Mouse (Mus musculus) CH12.LX (cell line): ENCODE data around the gene Phtf2. TPM values are rescaled to one million over a fixed set of nuclear protein-coding genes. Genes with fewer than 3 reads are reported as not detected.

Experiments
- DNase-seq: peaks from one replicate; pipeline ENCODE4 v3.0.0-alpha.2; 2013; ENCODE audit errors: extremely low read depth
- H3K27ac ChIP-seq: 2 replicates; pipeline ENCODE4 v1.5.1; 2012; ENCODE audit warnings: low read depth, mild to moderate bottlenecking, control low read depth, moderate library complexity; ENCODE audit not compliant: insufficient read depth
- H3K27me3 ChIP-seq: replicated peaks from 2 replicates; pipeline ENCODE3; 2012; ENCODE audit warnings: inconsistent platforms
- H3K36me3 ChIP-seq, 2 experiments: replicated peaks in 1 of 2; 2 replicates each; pipeline versions ENCODE3 to v1.6.1; 2012; ENCODE audit warnings: inconsistent platforms in 1 of 2, low read length in 1 of 2, mild to moderate bottlenecking in 1 of 2, mixed read lengths in 1 of 2, moderate library complexity in 1 of 2; ENCODE audit not compliant: control insufficient read depth in 1 of 2, insufficient read depth in 1 of 2
- H3K4me1 ChIP-seq, 2 experiments: 2 replicates each; pipeline ENCODE4 v1.6.1; 2012; ENCODE audit warnings: inconsistent platforms in 1 of 2, moderate library complexity in 1 of 2; ENCODE audit not compliant: insufficient read depth in 2 of 2, control insufficient read depth in 1 of 2
- H3K4me2 ChIP-seq: 2 replicates; pipeline ENCODE4 v1.6.1; 2012; ENCODE audit warnings: low read depth, mild to moderate bottlenecking, control low read depth; ENCODE audit not compliant: poor library complexity, insufficient read depth, severe bottlenecking
- H3K4me3 ChIP-seq, 3 experiments: fragments of 150-350 bp in 1 of 3; sonication (generic) in 1 of 3; replicated peaks in 1 of 3; 2 replicates each; pipeline versions ENCODE3 to v1.5.1; 2011 to 2012; ENCODE audit warnings: low read depth in 2 of 3, low read length in 2 of 3, mild to moderate bottlenecking in 2 of 3, moderate library complexity in 2 of 3, control low read depth in 1 of 3, improper control_type of control experiment in 1 of 3, inconsistent platforms in 1 of 3, mixed read lengths in 1 of 3; ENCODE audit not compliant: poor library complexity in 1 of 3
- H3K79me2 ChIP-seq: replicated peaks from 2 replicates; pipeline ENCODE4 v1.6.1; 2012; ENCODE audit warnings: mild to moderate bottlenecking, moderate library complexity; ENCODE audit not compliant: control insufficient read depth, poor library complexity, insufficient read depth, severe bottlenecking; ENCODE audit errors: extremely low read depth
- H3K9ac ChIP-seq: 2 replicates; pipeline ENCODE4 v1.6.1; 2012; ENCODE audit warnings: low read depth, mild to moderate bottlenecking, control low read depth, moderate library complexity; ENCODE audit not compliant: insufficient read depth
- H3K9me3 ChIP-seq: replicated peaks from 2 replicates; pipeline ENCODE3; 2012; ENCODE audit warnings: low read length, inconsistent platforms, mixed read lengths
- BHLHE40 ChIP-seq: IDR thresholded peaks from 2 replicates; pipeline ENCODE4 v1.6.1; 2011; ENCODE audit warnings: mild to moderate bottlenecking, low read depth, low read length, improper control_type of control experiment
- CHD1 ChIP-seq: IDR thresholded peaks from 2 replicates; pipeline ENCODE4 v1.6.1; 2012; ENCODE audit warnings: low read depth, low read length, improper control_type of control experiment, inconsistent platforms
- CTCF ChIP-seq, 2 experiments: IDR thresholded peaks in 1 of 2; conservative IDR thresholded peaks in 1 of 2; 2 replicates each; pipeline ENCODE4 v1.5.1; 2011 to 2012; ENCODE audit warnings: low read depth in 2 of 2, low read length in 2 of 2, improper control_type of control experiment in 1 of 2, inconsistent platforms in 1 of 2, mild to moderate bottlenecking in 1 of 2, moderate library complexity in 1 of 2
- ELF1 ChIP-seq: IDR thresholded peaks from 2 replicates; pipeline ENCODE4 v1.6.1; 2014; ENCODE audit warnings: low read depth, mild to moderate bottlenecking, inconsistent platforms, low read length, improper control_type of control experiment
- IRF4 ChIP-seq: IDR thresholded peaks from 2 replicates; pipeline ENCODE4 v1.6.1; 2014; ENCODE audit warnings: low read depth, mild to moderate bottlenecking, inconsistent platforms, low read length, improper control_type of control experiment
- JUN ChIP-seq: IDR thresholded peaks from 2 replicates; pipeline ENCODE4 v1.6.1; 2011; ENCODE audit warnings: low read depth, mild to moderate bottlenecking, low read length, improper control_type of control experiment, moderate library complexity; ENCODE audit not compliant: insufficient read depth
- JUND ChIP-seq: conservative IDR thresholded peaks from 2 replicates; pipeline ENCODE4 v1.6.1; 2011; ENCODE audit warnings: low read depth, low read length, improper control_type of control experiment
- KAT2A ChIP-seq: IDR thresholded peaks from 2 replicates; pipeline ENCODE4 v1.6.1; 2012; ENCODE audit warnings: low read length, improper control_type of control experiment, inconsistent platforms; ENCODE audit not compliant: insufficient replicate concordance
- MAFK ChIP-seq: IDR thresholded peaks from 2 replicates; pipeline ENCODE4 v1.6.1; 2011; ENCODE audit warnings: low read length, improper control_type of control experiment; ENCODE audit not compliant: insufficient replicate concordance
- MAZ ChIP-seq: IDR thresholded peaks from 2 replicates; pipeline ENCODE4 v1.6.1; 2012; ENCODE audit warnings: low read depth, mild to moderate bottlenecking, inconsistent platforms, low read length, improper control_type of control experiment, moderate library complexity
- MEF2A ChIP-seq: IDR thresholded peaks from 2 replicates; pipeline ENCODE4 v1.6.1; 2014; ENCODE audit warnings: low read depth, mild to moderate bottlenecking, inconsistent platforms, low read length, improper control_type of control experiment, borderline replicate concordance
- MYC ChIP-seq: IDR thresholded peaks from 2 replicates; pipeline ENCODE4 v1.6.1; 2011; ENCODE audit warnings: low read depth, mild to moderate bottlenecking, improper control_type of control experiment, low read length
- NELFE ChIP-seq: IDR thresholded peaks from 2 replicates; pipeline ENCODE4 v1.6.1; 2011; ENCODE audit warnings: low read depth, low read length, improper control_type of control experiment
- PAX5 ChIP-seq: IDR thresholded peaks from 2 replicates; pipeline ENCODE4 v1.6.1; 2012; ENCODE audit warnings: low read length, inconsistent platforms, mixed read lengths
- POLR2A ChIP-seq: IDR thresholded peaks from 2 replicates; pipeline ENCODE4 v1.6.1; 2011; ENCODE audit warnings: low read depth, mild to moderate bottlenecking, improper control_type of control experiment, low read length
- POLR2AphosphoS2 ChIP-seq: IDR thresholded peaks from 2 replicates; pipeline ENCODE4 v1.6.1; 2011; ENCODE audit warnings: low read depth, low read length, improper control_type of control experiment
- RCOR1 ChIP-seq: conservative IDR thresholded peaks from 2 replicates; pipeline ENCODE4 v1.6.1; 2012; ENCODE audit warnings: low read depth, mild to moderate bottlenecking, inconsistent platforms, low read length, improper control_type of control experiment
- SIN3A ChIP-seq: IDR thresholded peaks from 2 replicates; pipeline ENCODE4 v1.6.1; 2012; ENCODE audit warnings: low read length, improper control_type of control experiment, inconsistent platforms
- SMC3 ChIP-seq: IDR thresholded peaks from 2 replicates; pipeline ENCODE4 v1.6.1; 2011; ENCODE audit warnings: low read depth, low read length, improper control_type of control experiment
- TBP ChIP-seq: conservative IDR thresholded peaks from 2 replicates; pipeline ENCODE4 v1.6.1; 2011; ENCODE audit warnings: low read depth, low read length, improper control_type of control experiment
- TCF12 ChIP-seq: IDR thresholded peaks from 2 replicates; pipeline ENCODE4 v1.6.1; 2014; ENCODE audit warnings: low read depth, mild to moderate bottlenecking, inconsistent platforms, low read length, improper control_type of control experiment
- UBTF ChIP-seq: IDR thresholded peaks from 2 replicates; pipeline ENCODE4 v1.6.1; 2012; ENCODE audit warnings: low read depth, mild to moderate bottlenecking, inconsistent platforms, low read length, improper control_type of control experiment, moderate library complexity
- USF1 ChIP-seq: IDR thresholded peaks from 2 replicates; pipeline ENCODE4 v1.6.1; 2014; ENCODE audit warnings: low read depth, mild to moderate bottlenecking, inconsistent platforms, low read length, improper control_type of control experiment
- USF2 ChIP-seq: conservative IDR thresholded peaks from 2 replicates; pipeline ENCODE4 v1.6.1; 2011; ENCODE audit warnings: low read depth, low read length, improper control_type of control experiment
- ZC3H11A ChIP-seq: IDR thresholded peaks from 2 replicates; pipeline ENCODE4 v1.6.1; 2012; ENCODE audit warnings: low read depth, mild to moderate bottlenecking, inconsistent platforms, low read length, improper control_type of control experiment
- ZMIZ1 ChIP-seq: IDR thresholded peaks from 2 replicates; pipeline ENCODE4 v1.6.1; 2012; ENCODE audit warnings: low read depth, mild to moderate bottlenecking, inconsistent platforms, low read length, improper control_type of control experiment
- ZNF384 ChIP-seq: IDR thresholded peaks from 2 replicates; pipeline ENCODE4 v1.6.1; 2012; ENCODE audit warnings: low read depth, low read length, improper control_type of control experiment, inconsistent platforms
- dilution Hi-C: fragments of 300-500 bp; cut with MboI; formaldehyde crosslinking; loops from 2 replicates; pipeline ENCODE4 v1.14.3; 2020; ENCODE audit warnings: low sequenced_read_pairs; ENCODE audit not compliant: extremely low pct_unique_long_range_greater_than_20kb, extremely low pct_ligation_motif_present
- in situ Hi-C: fragments of 300-500 bp; cut with MboI; formaldehyde crosslinking; loops from 3 replicates; pipeline ENCODE4 v1.14.3; 2019; ENCODE audit warnings: low sequenced_read_pairs, low pct_ligation_motif_present, low pct_unique_long_range_greater_than_20kb, mixed read lengths
- polyA plus RNA-seq: library from polyadenylated mRNA; unstranded; fragments of >175 nt; gene quantifications from 2 replicates; pipeline ENCODE4 v1.2.1, GENCODE M21; 2012; ENCODE audit warnings: low read depth; ENCODE audit not compliant: insufficient read length
- total RNA-seq, 2 experiments: library from RNA; depleted of rRNA; stranded (reverse); fragments of 300-350 nt in 1 of 2; fragments of >200 nt in 1 of 2; gene quantifications; 2 replicates each; pipeline ENCODE4 v1.2.3; 2012 to 2014

Phtf2 gene
- total and polyA plus RNA-seq, 3 experiments, result 18.5 to 30.4 (median 28.1) TPM

DNA sequence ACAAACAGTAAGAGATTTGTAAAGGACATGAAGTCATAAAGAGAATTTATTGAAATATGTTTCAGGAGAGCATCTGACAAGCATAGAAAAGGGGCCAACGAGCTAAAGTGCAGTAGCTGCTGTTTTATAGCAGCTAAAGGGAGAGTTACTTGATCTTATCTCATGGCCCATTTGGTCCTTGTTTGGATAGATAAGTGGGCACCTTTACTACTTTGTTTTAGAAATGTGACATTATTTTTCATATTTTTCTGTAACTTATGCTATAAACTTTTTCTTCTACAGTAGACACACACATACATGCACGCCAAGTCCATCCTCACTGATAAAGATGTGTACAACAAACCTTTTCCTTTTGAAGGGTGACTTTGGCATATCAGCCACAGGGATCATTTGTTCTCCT lies 23.5 kb upstream of the Phtf2 start:
- H3K79me2 ChIP-seq, result peaks cover 14% of the 10 kb centered on the region
- H3K4me2 ChIP-seq, result no peak overlapping the region
- dilution Hi-C loops (no loop called here), in situ Hi-C loops (no loop called here)
- peaks cover 0 to 4% of the 10 kb centered on the region in 2 experiments; a peak in 1 of 4 replicates for H3K4me1 ChIP-seq
- H3K9ac ChIP-seq, result no peak overlapping the region
- no peak overlapping the region for H3K27ac ChIP-seq
- H3K27me3 ChIP-seq, result no peaks in the 10 kb centered on the region
- H3K4me3 ChIP-seq, result no peak overlapping the region
- no peak for DNase-seq
- H3K9me3 ChIP-seq, result no peaks in the 10 kb centered on the region
- TF ChIP-seq MEF2A, result no peak
- TF ChIP-seq ZNF384, result no peak
- TF ChIP-seq POLR2A, result no peak
- TF ChIP-seq UBTF, result no peak
- TF ChIP-seq KAT2A, result no peak
- TF ChIP-seq ZMIZ1, result no peak
- no peak for TF ChIP-seq SIN3A
- TF ChIP-seq JUND, result no peak
- no peak for TF ChIP-seq TCF12
- no peak for TF ChIP-seq ZC3H11A
- no peak for TF ChIP-seq SMC3
- no peak for TF ChIP-seq MYC
- no peak for TF ChIP-seq USF2
- TF ChIP-seq TBP, result no peak
- no peak for TF ChIP-seq JUN
- TF ChIP-seq PAX5, result no peak
- no peak for TF ChIP-seq MAFK
- peaks cover 27 to 71% of the 10 kb centered on the region in 2 experiments for H3K36me3 ChIP-seq

DNA sequence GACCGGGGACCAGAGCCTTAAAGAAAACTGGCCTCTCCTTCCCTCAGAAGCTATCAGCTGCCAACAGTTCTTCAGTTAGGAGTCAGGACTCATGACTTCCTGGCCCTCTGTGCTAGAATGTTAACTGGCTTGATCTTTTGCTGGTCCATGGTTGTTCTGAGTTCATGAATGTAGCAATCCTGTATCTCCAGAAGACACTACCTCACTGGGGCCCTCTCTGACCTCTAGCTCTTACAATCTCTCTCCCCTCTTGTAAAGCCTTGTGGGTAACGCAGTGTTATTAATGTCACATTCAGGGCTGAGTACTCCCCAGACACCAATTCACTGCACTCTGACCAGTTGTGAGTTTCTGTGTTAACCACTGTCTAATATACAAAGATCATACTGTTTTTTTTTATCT lies 22.7 kb upstream of the Phtf2 start:
- peaks cover 32 to 71% of the 10 kb centered on the region in 2 experiments for H3K36me3 ChIP-seq
- DNase-seq, result no peak
- TF ChIP-seq TBP (no peak), ELF1 (no peak), PAX5 (no peak), MAFK (no peak), RCOR1 (no peak), MAZ (no peak), ZMIZ1 (no peak), IRF4 (no peak), CTCF (conservative IDR thresholded peaks at IDR 0.05 in 1 of 2, IDR thresholded peaks at IDR 0.05 in 1 of 2; ENCODE audit: low read depth in 2 of 2, low read length in 2 of 2) (no peak), NELFE (no peak), MYC (no peak), POLR2AphosphoS2 (no peak), BHLHE40 (no peak), TCF12 (no peak), USF2 (no peak), CHD1 (no peak), SMC3 (no peak), UBTF (no peak), USF1 (no peak)
- TF ChIP-seq, all 38 proteins: peak for 0
- Histone ChIP-seq H3K27ac (no peak overlapping the region), H3K79me2 (peaks cover 10% of the 10 kb centered on the region), H3K4me3 (no peak overlapping the region), H3K4me1 (no peaks in the 10 kb centered on the region), H3K9me3 (no peaks in the 10 kb centered on the region), H3K27me3 (no peaks in the 10 kb centered on the region), H3K9ac (no peak overlapping the region), H3K4me2 (no peak overlapping the region)
- in situ Hi-C loops (no loop called here), dilution Hi-C loops (no loop called here)
